Mouse (Mus musculus) G1E-ER4 (cell line): ENCODE data around the gene Zdhhc11. TPM values are rescaled to one million over a fixed set of nuclear protein-coding genes. Genes with fewer than 3 reads are reported as not detected.

ENCODE experiments used
- GATA1 ChIP-seq: IDR thresholded peaks from one replicate; pipeline ENCODE4 v1.8.0; 2012; ENCODE audit warnings: low read length, inconsistent platforms
- polyA plus RNA-seq: library from polyadenylated mRNA; stranded (reverse); fragments of >175 nt; gene quantifications from 2 replicates; pipeline ENCODE4 v1.2.3, GENCODE M21; 2012

Zdhhc11 gene
- polyA plus RNA-seq, 1 experiment: not detected

DNA sequence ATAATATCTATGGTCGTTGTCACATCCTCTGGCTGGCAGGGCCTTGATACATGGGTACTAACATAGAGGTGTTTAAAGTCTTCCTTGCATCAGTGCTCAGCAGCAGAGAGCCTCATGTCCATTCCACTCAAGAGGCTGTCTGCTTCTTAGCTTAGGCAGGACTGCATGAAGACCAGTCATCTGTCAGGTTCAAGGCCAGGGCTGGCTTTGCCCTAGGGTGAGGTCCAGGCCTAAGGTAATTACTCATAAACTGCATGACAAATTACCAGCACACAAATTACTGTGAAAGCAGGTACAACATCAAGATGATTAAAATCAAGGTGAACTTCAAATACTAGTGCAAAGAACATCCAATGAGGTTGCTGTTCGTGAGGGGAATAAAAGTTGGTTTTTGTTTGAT, 72.1 kb downstream of the Zdhhc11 start:
- no peak for TF ChIP-seq GATA1

DNA sequence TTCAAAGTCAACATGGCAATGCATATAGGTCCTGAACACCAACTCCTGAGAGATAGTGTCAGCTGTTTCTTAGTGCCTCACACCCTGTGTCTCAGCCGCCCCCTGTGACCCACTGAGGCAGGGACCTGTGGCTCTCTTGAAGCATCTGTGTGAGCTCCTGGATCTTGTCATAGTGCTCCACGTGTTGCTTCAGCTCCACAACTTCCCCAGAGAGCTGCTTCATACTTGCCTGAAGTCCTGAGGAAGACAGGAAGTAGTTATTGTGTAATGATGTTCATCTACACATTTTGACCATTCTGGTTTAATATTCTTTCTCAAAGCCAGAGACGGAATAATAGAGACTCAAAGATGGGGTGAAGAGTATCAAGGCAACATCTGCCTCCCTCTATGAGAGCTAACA, 76.3 kb downstream of the Zdhhc11 start:
- TF ChIP-seq GATA1: no peak

Other genes with a start within 250 kb of the Zdhhc11 start
- gene Slc12a7, start 230.8 kb upstream of the Zdhhc11 start, polyA plus RNA-seq: 0.02 and 0.04 TPM in 2 replicates
- gene Nkd2, start 116.2 kb upstream of the Zdhhc11 start, polyA plus RNA-seq: not detected in 2 replicates
- 3.9 and 5.4 TPM in 2 replicates for gene Trip13, start 26.1 kb upstream of the Zdhhc11 start, polyA plus RNA-seq
- 14.4 and 20.9 TPM in 2 replicates for gene Brd9, start 26.0 kb upstream of the Zdhhc11 start, polyA plus RNA-seq
- gene Tppp, start 45.6 kb downstream of the Zdhhc11 start, polyA plus RNA-seq: not detected in 2 replicates
- 0.77 and 4.1 TPM in 2 replicates for gene Cep72, start 98.4 kb downstream of the Zdhhc11 start, polyA plus RNA-seq
- not detected in 2 replicates for gene Slc9a3, start 157.6 kb downstream of the Zdhhc11 start, polyA plus RNA-seq
- 3.1 and 31.0 TPM in 2 replicates for gene Exoc3, start 244.9 kb downstream of the Zdhhc11 start, polyA plus RNA-seq